Mouse (Mus musculus) ovary, postnatal 36 days (tissue): ENCODE measurements around the gene Slco4a1.
A peak's percentile ranks its signal among the peaks of the same experiment; 100 is the strongest.

Experiments
- DNase-seq: peaks from one replicate; pipeline ENCODE4 v3.0.0; 2022; ENCODE audit warnings: low spot score, mixed read lengths

Gene Slco4a1

DNA sequence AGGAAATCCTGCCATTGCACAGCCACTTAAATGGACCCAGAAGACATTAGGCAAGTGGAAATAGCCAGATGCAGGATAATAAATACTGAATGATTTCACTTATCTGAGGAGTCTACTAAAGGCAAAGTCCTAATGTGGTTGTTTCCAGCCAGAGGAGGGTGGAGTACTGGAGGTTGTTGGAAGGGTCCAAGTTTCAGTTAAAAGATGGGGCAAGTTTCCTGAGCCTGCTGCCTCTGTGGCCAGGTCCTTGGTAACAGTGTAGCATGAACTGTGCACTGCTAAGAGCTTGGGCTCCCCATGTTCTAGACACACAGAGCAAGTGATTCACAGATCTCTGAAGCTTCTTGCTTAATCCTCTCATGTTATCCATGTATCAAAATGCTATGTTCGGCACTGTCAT, 10.1 kb upstream of the Slco4a1 start:
- no peak for DNase-seq

DNA sequence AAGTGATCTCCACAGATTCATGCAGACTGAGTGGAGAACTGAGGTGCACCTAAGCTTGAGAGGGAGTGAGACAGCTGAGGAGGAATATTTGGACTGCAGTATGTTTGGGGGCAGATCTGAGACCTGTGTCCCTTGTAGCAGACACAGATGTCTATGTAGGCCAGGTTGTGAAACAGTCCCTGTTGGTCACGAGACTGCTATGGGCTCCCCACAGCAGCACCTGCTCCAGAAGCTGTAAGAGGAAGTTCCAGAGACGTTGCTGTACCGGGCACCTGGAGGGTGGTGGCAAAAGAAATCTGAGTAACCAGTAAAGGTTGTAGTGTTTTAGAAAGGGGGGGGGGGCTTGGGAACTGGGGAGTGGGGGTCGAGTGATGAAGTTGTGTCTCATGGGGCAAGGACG, 7.0 kb upstream of the Slco4a1 start:
- DNase-seq: no peak

DNA sequence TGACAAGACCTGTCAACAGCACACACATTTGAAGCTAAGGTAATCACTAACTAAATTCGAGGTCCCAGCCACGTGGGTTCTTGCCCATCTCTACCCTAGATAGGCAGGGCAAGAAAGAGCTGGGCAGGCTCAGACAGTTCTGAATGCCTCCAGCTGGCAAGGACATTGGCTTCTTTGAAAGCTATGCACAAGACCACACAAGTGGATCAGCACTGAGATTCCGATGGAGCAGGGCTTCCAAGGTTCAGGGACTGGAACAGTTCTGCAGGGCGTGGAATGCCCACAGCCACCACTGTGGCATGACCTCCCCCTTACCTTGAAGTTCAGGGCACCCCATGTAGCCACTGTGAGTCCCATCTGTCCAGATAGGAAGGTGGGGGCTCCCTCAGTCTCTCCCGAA, 5.5 kb upstream of the Slco4a1 start:
- DNase-seq: no peak

DNA sequence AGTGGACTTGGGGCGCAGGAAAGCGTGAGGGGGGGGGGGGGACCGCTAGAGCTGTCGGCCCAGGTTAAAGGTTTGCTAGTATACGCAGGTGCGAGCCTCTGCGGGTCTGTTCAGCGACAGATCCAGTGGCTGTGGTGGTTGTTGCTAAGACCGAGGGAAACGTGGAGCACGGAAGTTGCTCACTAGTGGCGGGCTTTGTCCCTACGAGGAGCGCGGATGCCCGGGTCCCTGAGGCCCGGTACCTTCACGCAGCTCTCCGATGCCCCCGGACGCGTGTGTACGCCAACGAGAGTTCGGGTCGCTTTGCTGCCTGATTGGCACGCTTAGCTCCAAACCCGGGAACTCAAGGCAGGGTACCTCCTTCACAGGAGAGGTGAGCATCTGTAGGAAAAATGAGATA, 660 bp downstream of the Slco4a1 start:
- no peak for DNase-seq

DNA sequence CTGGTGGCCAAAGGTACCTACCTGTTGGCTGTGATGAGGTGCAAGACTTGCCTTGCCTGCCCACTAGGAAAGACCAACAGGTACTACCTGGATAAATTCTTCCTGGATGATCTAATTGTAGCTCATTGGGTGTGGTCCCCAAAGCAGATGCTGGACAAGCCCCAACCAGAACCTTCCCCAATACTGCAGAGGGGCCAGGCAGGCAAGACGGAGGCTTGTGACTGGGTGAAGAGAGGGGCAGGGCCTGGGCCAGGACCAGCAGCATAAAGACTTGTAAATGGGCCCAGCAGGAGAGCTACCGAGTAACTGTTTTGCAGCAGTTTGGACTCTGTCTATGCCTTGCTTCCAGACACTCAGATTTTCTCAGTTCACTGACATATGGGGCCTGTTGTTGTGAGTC, 1.6 kb downstream of the Slco4a1 start:
- no peak for DNase-seq

DNA sequence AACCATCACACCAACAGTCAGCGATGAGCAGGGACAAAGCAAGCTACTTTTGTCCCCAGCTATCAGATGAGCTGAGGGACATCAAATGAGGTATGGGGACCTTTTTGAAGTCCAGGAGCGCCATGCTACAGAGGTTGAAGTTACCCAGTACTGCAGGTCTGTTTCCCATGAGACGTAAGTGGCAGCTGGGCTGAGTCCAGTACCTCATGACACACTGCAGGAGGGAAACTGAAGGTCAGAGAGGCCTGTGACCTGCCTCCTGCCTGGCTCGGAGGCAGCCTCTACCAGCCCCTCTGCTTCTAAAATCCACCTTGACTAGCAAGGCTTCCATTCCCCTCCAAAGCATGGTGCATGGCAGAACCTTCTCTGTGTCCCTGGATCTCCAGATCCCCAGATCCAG, 3.4 kb downstream of the Slco4a1 start:
- no peak for DNase-seq

DNA sequence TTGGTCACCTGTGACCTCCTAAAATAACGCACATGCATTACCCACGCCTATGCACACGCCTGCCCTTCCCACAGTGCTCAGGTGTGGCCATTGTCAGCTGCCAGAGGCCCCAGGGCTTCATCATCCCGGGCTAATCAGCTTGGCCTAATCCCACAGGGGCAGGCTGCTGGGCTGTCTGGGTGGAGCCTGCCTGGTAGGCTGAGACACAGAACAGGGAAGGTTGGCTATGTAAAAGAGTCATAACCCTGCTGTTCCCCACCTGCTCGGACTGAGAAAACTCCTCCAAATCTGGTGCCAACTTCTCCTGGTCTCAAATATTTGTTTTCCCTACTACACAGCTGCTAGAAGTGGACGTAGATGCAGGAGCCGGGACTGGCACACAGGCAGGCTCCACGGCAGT, 4.8 kb downstream of the Slco4a1 start:
- DNase-seq: no peak

DNA sequence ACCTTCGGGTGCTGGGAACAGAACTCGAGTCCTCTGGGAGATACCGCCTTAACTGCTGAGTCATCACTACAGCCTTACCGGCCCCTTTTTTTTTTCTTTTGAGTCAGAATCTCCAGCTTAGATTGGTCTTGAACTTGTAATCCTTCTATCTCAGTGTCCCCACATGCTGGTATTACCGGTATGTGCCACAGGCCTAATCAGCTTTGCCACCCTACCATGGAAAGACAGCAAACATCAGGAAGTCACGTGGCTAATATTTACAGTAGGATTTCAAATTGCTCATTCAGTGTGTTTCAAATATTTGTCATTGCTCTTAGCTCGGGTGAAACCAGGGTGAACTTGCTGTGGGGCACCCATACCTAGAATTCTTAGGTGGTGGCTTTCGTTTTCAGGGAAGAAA, 6.5 kb downstream of the Slco4a1 start:
- no peak for DNase-seq

DNA sequence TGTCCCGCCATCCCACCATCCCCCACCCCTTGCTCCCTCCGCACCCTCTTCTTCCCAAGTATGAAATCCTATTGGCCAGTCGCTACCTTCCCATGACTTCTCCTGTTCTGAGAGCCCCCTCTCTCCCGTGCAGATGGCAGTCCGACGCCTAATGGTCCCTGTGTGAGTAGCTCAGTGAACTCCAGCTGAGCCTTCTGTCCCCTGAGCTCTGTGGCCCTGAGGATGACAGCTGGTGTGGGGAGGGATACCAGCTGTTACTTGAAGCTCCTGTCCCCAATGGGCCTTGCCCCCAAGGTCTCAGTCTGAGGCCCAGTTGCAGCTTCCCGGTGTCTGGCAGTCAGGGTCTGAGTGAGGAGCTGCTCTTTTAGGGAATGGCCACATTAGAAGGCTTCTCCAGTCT, 10.5 kb downstream of the Slco4a1 start:
- DNase-seq: no peak

DNA sequence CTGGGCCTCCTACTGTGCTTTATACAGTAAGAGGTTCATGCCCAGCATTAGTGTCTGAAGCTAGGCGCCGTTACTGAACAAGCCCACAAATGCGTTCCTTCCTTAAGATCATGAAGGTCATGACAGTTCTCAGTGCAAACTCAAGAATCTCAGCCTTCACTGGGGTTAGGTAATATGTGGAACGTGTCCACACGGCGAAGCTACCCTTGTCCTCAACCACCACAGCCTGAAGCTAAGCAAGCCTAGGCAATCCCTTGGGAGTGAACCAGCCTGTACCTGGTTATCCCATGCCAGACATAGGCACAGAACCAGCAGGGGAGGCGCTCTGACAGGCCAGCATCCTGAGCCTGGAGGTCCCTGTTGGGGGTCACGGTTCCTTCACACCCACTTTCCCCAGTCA, 12.8 kb downstream of the Slco4a1 start:
- no peak for DNase-seq

DNA sequence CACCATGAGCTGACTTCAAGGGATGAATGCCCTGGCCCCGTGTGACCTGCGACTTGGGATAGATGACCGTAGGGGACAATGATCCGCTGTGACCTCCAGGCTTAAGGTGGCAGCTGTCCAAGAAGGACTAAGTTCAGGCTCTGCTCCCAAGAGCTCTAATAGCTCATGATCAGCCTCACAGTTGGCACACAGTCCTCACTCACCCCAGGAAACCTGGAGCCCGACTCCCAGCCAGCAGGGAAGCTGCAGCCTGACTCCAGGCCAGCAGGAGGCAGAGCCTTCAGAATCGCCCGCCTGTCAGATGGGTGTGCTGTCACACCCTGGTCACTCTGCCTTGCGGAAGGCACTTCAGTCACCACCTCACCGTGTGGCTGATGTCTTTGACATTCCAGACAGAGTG, 13.7 kb downstream of the Slco4a1 start:
- DNase-seq: no peak

DNA sequence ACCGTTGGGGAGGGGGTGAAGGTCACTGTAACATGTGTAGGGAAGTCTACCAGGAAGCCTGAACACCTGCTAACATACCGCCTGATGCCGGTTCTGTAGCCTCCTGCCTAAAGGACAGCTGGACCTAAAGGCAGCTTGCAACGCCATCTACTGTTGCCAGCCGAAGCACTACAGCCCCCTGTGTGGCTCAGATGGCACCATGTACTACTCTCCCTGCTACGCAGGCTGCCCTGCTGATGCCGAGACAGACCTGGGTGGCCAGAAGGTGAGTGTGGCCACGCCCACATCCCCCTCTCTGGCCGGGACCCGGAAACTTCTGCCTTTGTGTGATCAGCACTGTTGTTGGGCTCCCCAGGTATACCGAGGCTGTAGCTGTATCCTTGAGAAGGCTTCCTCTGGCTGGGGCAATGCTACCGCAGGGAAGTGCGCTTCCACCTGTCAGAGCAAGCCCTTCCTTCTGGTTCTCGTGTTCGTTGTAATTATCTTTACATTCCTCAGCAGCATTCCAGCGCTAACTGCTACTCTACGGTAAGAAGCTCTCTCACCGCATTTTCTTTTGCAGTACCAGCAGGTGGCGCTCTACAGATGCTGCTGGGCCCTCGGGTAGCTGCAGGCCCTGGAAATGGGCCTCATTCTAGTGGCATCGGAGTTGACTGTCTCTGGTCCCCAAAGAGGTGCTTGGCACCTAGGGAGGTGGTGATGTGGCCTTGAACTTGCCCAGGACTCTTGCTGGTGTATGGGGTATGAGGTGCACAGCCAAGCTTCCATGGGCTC, 16.4 kb downstream of the Slco4a1 start:
- peak; percentile 16 for DNase-seq

DNA sequence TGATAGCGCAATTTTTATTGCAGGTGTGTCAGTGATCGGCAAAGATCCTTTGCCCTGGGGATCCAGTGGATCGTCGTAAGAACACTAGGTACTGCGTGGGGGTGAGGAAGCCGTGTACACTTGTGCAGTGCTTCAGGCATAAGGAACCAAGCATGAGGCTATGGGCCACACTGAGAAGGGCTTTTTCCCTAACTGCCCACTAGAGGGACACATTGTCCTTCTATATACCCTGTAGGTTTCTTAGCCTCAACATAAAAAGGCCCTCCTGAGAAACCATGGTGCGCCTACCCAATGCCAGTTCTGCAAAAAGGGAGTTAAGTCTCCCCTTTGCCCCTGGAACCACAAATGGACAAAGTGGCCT, 17.0 kb downstream of the Slco4a1 start:
- peak; percentile 11 for DNase-seq

DNA sequence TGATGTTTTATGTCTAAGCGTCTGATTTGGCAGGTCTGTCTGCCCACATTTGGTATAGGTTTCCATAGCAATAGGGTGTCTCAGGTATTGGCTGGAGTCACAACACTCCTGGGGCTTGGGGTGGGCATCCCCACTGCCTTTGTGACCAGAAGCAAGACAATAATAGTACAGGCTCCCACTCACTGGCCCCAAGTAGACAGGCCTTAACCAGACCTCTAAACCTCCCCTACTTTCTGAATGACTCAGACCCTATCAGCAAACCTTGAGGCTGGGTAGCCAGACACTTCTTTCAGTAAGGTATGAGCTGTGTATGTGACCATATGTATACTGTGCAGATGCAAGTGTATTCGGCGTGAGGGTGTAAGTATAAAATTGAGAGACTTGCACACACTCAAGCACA, 18.8 kb downstream of the Slco4a1 start:
- DNase-seq: no peak

DNA sequence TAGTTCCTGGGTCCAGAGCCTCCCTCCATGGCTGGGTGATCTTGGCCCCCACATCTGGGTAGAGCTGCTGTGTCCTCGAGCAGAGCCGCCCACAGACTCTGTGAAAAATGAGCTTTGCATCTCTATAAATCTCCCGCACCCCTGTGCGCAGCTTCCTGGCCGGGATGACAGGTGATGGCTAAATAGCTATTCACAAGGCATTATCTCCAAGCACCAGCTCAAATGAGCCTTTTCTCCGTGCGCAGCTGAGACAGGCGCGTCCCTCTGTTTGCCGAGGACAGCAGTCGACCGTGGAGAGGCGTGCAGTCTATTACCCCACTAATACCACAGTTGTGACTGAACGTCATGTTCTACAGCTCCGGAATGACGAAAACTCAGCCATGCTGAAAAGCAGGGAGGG, 26.2 kb downstream of the Slco4a1 start:
- DNase-seq: no peak

DNA sequence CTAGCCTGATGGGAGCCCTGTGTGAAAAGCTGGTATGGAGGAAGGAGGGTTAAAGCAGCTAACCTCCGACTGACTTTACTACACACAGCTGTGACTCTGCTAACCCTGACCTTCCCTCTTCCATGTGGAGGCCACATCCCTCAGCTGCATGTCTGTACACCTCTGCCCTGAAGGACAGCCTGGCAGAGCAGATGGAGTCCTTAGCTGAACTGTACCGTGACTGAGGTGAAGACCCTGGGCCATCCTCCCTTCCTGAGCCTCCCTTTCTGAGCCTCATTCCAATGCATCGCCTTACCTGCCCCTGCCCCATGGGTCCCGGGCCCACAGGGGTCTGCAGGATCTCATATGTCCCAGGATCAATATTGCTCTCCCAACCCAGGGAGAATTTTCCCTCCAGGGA, 28.8 kb downstream of the Slco4a1 start:
- DNase-seq: no peak

DNA sequence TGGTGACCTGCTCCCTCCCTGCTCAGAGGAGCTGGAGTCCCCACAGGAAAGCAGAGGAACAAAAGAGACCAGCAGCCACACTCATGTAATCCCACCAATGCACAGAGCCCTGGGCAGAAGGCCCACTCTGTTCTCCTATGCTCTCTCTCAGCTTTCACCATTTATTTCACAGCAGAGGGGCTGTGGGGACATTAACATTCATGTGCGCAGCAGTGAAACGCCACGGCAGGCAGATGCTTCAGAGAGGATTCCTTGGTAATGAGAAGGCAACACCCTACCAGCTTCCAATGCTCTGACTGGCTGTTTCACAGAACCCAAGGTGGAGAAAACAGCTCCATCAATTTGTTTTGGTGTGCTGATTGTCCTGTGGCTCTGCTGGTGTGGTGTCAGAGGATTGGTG, 29.3 kb downstream of the Slco4a1 start:
- no peak for DNase-seq

DNA sequence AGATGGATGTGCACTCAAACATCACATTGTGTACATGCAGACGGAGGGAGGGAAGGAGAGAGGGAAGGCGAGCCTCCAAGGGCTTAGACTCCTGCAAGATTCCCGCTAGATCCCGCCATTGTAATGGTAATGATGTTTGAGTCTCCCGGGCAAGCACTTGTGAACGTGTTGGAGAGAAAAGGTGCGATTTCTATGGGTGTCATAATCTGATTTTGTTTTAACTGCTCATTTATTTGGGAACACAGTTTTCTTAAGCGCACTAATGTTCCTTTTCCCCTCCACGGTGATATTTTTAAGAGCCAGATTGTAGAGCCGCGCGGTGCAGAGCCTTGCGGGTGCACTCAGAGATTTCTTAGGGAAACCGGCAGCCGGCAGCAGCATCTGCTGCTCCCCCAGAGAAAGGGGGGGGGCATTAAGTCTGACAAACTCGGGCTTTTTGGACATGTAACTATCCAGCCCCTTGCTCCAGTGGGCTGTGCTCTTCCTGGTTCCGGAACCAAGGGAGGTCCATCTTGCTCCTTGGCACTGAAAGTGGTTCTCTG, 32.2 kb downstream of the Slco4a1 start:
- no peak for DNase-seq

DNA sequence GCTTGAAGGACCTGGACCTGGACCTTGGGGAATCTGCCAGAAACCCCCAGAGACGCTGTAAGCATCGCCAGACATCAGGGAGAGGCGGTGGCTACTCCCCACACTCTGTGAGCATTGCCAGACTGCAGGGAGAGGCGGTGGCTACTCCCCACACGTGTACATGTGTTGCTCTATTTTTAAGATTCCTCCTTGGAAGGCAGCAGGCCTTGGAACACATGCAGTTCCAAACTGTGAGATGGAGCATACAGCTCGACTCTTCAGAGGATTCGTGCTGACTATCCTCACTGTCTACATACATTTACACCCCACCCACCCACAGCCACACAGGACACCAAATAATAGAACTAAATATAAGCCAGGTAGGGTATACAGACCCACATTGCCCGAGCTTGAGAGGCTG, 39.9 kb downstream of the Slco4a1 start:
- DNase-seq: no peak

DNA sequence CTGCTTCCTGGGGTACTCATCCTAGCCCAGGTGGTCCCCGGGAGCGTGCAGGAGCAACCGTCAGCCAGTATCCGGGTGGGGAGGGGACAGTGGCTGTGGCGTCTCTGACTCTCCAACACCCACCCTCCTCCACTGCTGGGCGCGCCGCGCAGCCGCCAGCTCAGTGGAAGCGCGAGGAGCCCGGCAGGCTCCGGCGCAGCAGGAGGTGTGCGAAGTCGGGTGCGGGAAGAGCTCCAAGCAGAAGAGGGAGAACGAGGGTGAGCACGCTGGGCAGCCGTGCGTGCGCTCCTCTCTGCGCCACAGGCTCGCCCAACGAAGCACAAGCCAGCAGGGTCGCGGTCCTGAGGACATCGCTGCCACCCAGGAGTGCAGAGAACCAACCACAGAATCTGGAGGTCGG, 43.7 kb downstream of the Slco4a1 start, which contains the start of gene Ntsr1:
Gene Ntsr1, plus strand, starts transcription at position 236 of the 400 bp plus-strand sequence.
- DNase-seq: no peak

DNA sequence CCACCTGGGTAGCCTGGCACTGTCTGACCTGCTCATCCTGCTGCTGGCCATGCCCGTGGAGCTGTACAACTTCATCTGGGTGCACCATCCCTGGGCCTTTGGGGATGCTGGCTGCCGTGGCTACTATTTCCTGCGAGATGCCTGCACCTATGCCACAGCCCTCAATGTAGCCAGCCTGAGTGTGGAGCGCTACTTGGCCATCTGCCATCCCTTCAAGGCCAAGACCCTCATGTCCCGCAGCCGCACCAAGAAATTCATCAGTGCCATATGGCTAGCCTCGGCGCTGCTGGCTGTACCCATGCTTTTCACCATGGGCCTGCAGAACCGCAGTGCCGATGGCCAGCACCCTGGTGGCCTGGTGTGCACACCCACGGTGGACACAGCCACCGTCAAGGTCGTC, 44.7 kb downstream of the Slco4a1 start:
- no peak for DNase-seq

DNA sequence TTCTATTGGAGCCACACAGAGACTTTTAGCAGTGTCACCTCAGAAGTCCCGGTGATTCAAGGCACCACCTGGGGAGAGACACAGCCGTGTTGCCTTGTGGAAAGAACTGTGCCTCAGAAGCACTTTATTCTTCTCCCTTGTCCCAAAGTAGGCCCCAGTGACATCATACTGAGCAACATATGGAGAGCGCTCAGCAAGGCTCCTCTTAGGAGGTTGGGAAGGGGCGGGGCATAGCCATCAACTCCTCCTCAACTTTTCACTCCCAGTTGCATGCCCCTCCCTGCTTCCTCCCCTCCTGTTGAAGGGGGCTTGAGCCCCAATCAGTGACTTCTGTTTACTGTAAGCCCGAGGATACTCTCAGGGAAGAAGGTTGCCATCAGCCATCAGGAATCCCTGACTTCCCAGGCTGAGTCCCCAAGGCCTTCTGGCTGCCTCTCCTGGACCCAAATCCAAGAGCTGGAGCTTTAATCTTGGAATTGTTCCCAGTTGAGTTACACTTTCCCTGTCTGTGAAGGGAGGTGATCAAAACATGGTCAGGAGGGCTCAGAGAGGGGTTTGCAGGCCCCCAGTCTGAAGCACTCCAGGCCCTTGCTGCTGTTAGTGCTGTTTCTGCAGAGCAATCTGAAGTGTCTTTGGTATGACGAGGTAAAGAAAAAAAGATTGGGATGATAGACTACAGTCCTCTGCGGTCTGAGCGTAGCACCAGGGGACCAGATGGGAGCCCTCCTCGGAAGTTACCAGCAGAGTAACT, 45.3 kb downstream of the Slco4a1 start:
- DNase-seq: no peak

DNA sequence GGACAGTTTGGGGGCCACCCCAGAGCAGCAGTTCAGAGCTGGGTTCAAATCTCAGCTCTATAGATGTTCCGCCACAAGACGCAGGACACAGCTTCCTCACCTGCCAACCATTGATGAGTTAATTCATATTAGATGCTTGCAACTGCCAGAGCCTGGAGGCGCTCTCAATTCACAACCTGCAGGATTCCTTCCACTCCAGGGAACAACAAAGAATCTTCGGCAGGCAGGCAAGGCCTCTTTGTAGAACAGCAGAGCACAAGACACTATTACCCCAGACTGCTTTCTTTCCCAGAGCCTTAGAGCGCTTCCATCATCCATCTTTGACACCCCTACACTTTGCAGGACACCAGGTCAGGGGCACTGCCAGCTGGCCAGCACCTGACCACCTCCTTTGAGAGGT, 50.2 kb downstream of the Slco4a1 start:
- DNase-seq: no peak
